Mouse (Mus musculus): ENCODE measurements around the gene Dpm1. TPM values are rescaled to one million over a fixed set of nuclear protein-coding genes. Genes with fewer than 3 reads are reported as not detected.
A peak's percentile ranks its signal among the peaks of the same experiment; 100 is the strongest.

Gene Dpm1
- 89.3 and 104 TPM in 2 replicates for polyA plus RNA-seq (2015; fragmentation: Nextera tagmentation; extraction: Ambion mirVana)

DNA sequence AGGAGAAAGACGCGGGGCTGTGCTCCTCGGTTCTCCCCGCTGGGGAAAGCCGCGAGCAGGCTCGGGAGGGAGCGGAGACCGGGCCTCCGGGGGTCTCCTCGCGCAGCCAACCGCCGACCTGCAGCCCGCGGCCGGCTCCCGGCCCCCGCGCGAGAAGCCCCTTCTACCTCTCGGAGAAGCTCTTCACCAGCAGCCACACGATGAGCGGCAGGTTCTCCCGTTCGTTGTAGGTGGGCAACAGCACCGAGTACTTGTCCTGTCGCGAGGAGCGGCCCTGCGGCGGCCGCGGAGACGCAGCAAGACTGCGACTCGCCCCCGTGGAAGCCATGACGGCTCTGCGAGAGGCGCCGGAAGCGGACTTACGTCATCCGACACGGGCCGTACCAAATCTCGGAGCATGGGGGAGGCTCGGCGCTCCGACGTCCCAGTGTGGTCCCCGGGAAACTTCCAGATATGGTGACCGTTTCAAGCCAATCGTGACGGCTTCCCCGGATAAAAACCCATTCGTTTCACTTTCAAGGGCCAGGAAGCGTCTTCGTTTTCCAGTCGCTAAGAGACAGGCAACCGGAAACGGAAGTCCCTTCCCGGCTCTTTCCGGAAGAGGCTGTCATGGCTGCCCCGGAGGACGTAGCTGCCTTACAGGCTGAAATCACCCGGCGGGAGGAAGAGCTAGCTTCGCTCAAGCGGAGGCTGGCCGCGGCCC lies at the start of gene Dpm1, which contains the start of the genes Gm20716 and Mocs3:
Dpm1 (minus strand) TSS at position 566 of the 703 bp plus-strand sequence.
Gm20716 (minus strand) TSS at position 339 of the 703 bp plus-strand sequence.
Mocs3 (plus strand) TSS at position 597 of the 703 bp plus-strand sequence.
- ATAC-seq (replicated peaks; ENCODE audit: extremely low read depth, insufficient read depth, low FRiP score), result peak; percentile 84
- H3K27me3 ChIP-seq (ENCODE audit: control insufficient read depth, insufficient read depth, low read length), result no peaks in the 10 kb centered on the region
- H3K27ac ChIP-seq (ENCODE audit: low read length), result peak within 1 kb of the TSS; percentile 88
- H3K9me3 ChIP-seq (replicated peaks; ENCODE audit: control insufficient read depth, low read length), result no peaks in the 10 kb centered on the region
- H3K4me1 ChIP-seq (ENCODE audit: control insufficient read depth, insufficient read depth, low read length), result peaks cover 19% of the 10 kb centered on the region
- H3K36me3 ChIP-seq (ENCODE audit: control insufficient read depth, insufficient read depth), result peaks cover 25% of the 10 kb centered on the region
- H3K9ac ChIP-seq (ENCODE audit: low read length), result peak within 1 kb of the TSS; percentile 86
- H3K4me3 ChIP-seq (ENCODE audit: low read length), result peak within 1 kb of the TSS; percentile 90
- under 1% methylated on average over 73 of the region's 73 CpGs for WGBS
- H3K4me2 ChIP-seq (ENCODE audit: low read depth, low read length), result peak within 1 kb of the TSS; percentile 98

DNA sequence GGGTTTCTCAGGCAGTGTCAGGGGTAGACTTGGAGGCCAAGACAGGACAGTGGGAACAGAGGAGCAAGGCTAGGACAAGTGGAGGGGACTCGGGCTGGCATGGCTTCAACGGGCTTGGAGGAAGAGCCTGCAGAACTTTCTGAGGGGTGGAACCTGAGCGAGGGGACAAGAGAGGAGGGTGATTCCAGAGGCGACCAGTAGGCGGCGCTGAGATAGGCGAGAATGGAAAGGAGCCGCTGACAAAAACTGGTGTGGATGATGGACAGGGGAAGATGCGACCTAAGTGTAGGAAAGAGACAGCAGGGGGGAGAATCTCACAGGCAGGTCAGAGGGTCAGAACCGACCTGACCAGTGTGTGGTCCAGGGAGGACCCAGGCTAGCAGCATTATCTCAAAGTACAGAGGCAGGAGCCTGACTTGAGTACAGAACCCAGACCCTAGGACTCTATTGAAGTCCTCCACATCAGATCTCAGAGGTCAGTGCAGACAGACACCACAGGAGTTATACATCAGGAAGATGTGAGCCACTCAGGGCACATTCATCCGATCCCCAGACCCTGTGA lies 44.1 kb upstream of the Dpm1 start:
- 10% methylated on average over 11 of the region's 11 CpGs for WGBS
- Histone ChIP-seq H3K4me2 (ENCODE audit: low read depth, low read length) (no peak overlapping the region), H3K9ac (ENCODE audit: low read length) (no peak overlapping the region), H3K9me3 (replicated peaks; ENCODE audit: control insufficient read depth, low read length) (no peaks in the 10 kb centered on the region), H3K4me1 (ENCODE audit: control insufficient read depth, insufficient read depth, low read length) (no peaks in the 10 kb centered on the region), H3K36me3 (ENCODE audit: control insufficient read depth, insufficient read depth) (no peaks in the 10 kb centered on the region), H3K27ac (ENCODE audit: low read length) (no peak overlapping the region), H3K27me3 (ENCODE audit: control insufficient read depth, insufficient read depth, low read length) (peaks cover 89% of the 10 kb centered on the region), H3K4me3 (ENCODE audit: low read length) (no peak overlapping the region)
- ATAC-seq (replicated peaks; ENCODE audit: extremely low read depth, insufficient read depth, low FRiP score), result no peak

DNA sequence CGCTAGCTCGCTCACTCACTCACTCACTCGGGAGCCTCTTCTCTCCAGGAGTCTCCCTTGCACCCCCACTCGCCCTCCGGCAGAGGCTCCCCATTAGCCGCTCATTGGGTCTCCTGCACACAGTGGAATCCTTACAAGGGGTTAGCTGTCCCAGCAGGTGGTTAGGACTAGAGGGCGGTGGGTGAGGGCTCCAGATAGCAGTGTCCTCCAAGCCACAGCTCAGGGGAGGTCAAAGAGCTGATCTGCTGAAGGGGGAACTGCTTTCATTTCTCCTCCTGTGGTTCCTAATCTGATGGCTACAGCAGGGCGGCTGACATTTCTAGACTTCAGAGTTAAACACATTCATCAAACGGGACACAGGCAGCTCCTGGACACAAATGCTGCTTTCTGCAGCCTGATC lies 43.0 kb upstream of the Dpm1 start:
- Histone ChIP-seq H3K9ac (ENCODE audit: low read length) (no peak overlapping the region), H3K27ac (ENCODE audit: low read length) (no peak overlapping the region), H3K9me3 (replicated peaks; ENCODE audit: control insufficient read depth, low read length) (no peaks in the 10 kb centered on the region), H3K4me1 (ENCODE audit: control insufficient read depth, insufficient read depth, low read length) (no peaks in the 10 kb centered on the region), H3K36me3 (ENCODE audit: control insufficient read depth, insufficient read depth) (no peaks in the 10 kb centered on the region), H3K4me2 (ENCODE audit: low read depth, low read length) (peak overlapping the region; percentile 13; the same call in 1 of the 2 replicates), H3K4me3 (ENCODE audit: low read length) (no peak overlapping the region), H3K27me3 (ENCODE audit: control insufficient read depth, insufficient read depth, low read length) (peaks cover 87% of the 10 kb centered on the region)
- no peak for ATAC-seq (replicated peaks; ENCODE audit: extremely low read depth, insufficient read depth, low FRiP score)
- WGBS, result 20% methylated on average over 9 of the region's 9 CpGs

DNA sequence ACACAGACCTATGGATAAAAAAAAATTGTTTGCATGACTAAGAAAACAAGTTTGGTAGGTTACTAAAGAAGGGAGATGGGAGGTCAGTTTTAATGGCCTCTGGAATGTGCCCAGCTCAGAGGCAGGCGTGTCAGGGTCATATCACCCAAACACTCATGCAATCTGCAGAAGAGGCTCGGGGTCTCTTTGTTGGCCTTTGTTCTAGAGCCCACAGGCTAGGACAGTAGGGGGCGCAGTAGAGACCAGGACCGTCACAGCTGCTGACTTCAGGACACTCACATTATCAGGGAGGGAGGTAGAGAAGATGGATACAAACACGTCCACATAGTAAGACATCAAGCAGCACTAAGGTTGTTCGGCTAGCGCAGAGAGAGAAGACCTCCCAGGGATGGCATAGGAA lies 37.6 kb upstream of the Dpm1 start:
- no peak for ATAC-seq (replicated peaks; ENCODE audit: extremely low read depth, insufficient read depth, low FRiP score)
- no peaks in the 10 kb centered on the region for H3K36me3 ChIP-seq (ENCODE audit: control insufficient read depth, insufficient read depth)
- no peaks in the 10 kb centered on the region for H3K9me3 ChIP-seq (replicated peaks; ENCODE audit: control insufficient read depth, low read length)
- H3K27me3 ChIP-seq (ENCODE audit: control insufficient read depth, insufficient read depth, low read length), result peaks cover 57% of the 10 kb centered on the region
- no peak overlapping the region for H3K4me3 ChIP-seq (ENCODE audit: low read length)
- no peak overlapping the region for H3K27ac ChIP-seq (ENCODE audit: low read length)
- H3K9ac ChIP-seq (ENCODE audit: low read length), result no peak overlapping the region
- WGBS, result 22% methylated on average over 7 of the region's 7 CpGs
- no peaks in the 10 kb centered on the region for H3K4me1 ChIP-seq (ENCODE audit: control insufficient read depth, insufficient read depth, low read length)
- H3K4me2 ChIP-seq (ENCODE audit: low read depth, low read length), result no peak overlapping the region

DNA sequence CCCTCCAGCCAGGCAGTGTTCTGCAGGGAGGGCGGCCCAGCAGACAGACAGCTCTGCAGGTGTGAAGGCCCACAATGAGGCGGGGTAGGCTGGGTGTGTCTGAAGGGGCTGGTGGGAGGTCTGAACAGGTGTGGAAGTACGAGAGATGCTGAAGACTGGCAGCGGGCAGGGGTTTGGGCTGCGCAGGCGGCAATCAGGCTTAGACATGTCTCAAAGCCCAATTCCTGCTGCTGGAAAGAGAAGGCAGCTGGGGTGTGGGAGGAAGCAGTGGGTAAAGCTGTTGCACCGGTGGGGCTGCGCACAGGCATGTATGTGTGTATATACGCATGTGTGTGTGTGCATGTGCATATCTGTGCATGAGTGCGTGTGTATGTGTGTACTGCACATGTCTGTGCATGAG lies 30.5 kb upstream of the Dpm1 start:
- Histone ChIP-seq H3K27me3 (ENCODE audit: control insufficient read depth, insufficient read depth, low read length) (peaks cover 32% of the 10 kb centered on the region), H3K9ac (ENCODE audit: low read length) (no peak overlapping the region), H3K9me3 (replicated peaks; ENCODE audit: control insufficient read depth, low read length) (no peaks in the 10 kb centered on the region), H3K4me2 (ENCODE audit: low read depth, low read length) (no peak overlapping the region), H3K4me1 (ENCODE audit: control insufficient read depth, insufficient read depth, low read length) (no peaks in the 10 kb centered on the region), H3K36me3 (ENCODE audit: control insufficient read depth, insufficient read depth) (no peaks in the 10 kb centered on the region), H3K27ac (ENCODE audit: low read length) (no peak overlapping the region), H3K4me3 (ENCODE audit: low read length) (no peak overlapping the region)
- WGBS, result 83% methylated on average over 10 of the region's 10 CpGs
- no peak for ATAC-seq (replicated peaks; ENCODE audit: extremely low read depth, insufficient read depth, low FRiP score)

DNA sequence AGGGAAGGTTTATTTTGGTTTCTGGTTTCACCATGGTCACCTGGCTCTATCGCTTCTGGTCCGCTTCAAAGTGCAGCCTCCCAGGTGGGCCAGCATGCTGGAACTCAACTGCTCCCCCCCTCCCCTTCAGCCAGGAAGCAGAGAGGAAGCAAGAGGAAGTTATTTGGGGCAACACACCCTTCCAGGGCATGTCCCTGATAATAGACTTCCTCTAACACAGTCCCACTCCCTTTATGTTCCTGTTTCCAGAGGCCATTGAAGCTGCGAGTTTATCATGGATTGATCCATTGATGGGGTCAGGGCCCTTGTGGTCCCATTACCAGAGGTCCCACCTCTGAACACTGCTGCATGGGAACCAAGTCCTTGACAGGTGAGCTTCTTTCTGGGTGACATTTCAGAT lies 29.7 kb upstream of the Dpm1 start:
- Histone ChIP-seq H3K9ac (ENCODE audit: low read length) (no peak overlapping the region), H3K4me1 (ENCODE audit: control insufficient read depth, insufficient read depth, low read length) (no peaks in the 10 kb centered on the region), H3K27ac (ENCODE audit: low read length) (no peak overlapping the region), H3K4me2 (ENCODE audit: low read depth, low read length) (no peak overlapping the region), H3K4me3 (ENCODE audit: low read length) (no peak overlapping the region), H3K27me3 (ENCODE audit: control insufficient read depth, insufficient read depth, low read length) (peaks cover 35% of the 10 kb centered on the region), H3K9me3 (replicated peaks; ENCODE audit: control insufficient read depth, low read length) (no peaks in the 10 kb centered on the region), H3K36me3 (ENCODE audit: control insufficient read depth, insufficient read depth) (no peaks in the 10 kb centered on the region)
- WGBS, result 60% methylated on average over 3 of the region's 3 CpGs
- ATAC-seq (replicated peaks; ENCODE audit: extremely low read depth, insufficient read depth, low FRiP score), result no peak

DNA sequence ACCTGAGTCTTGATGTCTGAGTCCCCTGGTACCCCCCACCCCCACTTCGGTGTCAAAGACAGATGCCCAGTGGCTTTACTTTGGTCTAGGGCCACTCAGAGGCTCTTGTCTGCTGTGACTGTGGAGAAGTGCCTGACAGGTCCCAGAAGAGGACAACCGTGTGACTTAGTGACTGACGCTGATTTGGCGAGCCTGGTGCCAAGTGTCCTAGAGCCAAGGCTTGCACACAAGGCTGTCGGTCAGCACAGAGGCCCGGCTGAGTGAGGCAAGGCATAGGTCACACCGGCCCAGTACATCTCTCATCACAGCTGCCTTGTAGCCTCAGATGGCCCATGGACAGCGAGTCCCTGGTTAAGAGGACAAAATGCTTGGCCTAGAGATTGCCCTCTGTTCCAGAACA lies 28.7 kb upstream of the Dpm1 start:
- Histone ChIP-seq H3K4me1 (ENCODE audit: control insufficient read depth, insufficient read depth, low read length) (no peaks in the 10 kb centered on the region), H3K9ac (ENCODE audit: low read length) (no peak overlapping the region), H3K4me2 (ENCODE audit: low read depth, low read length) (no peak overlapping the region), H3K27me3 (ENCODE audit: control insufficient read depth, insufficient read depth, low read length) (peaks cover 41% of the 10 kb centered on the region), H3K4me3 (ENCODE audit: low read length) (no peak overlapping the region), H3K36me3 (ENCODE audit: control insufficient read depth, insufficient read depth) (no peaks in the 10 kb centered on the region), H3K27ac (ENCODE audit: low read length) (no peak overlapping the region), H3K9me3 (replicated peaks; ENCODE audit: control insufficient read depth, low read length) (no peaks in the 10 kb centered on the region)
- no peak for ATAC-seq (replicated peaks; ENCODE audit: extremely low read depth, insufficient read depth, low FRiP score)
- WGBS, result 70% methylated on average over 8 of the region's 8 CpGs

DNA sequence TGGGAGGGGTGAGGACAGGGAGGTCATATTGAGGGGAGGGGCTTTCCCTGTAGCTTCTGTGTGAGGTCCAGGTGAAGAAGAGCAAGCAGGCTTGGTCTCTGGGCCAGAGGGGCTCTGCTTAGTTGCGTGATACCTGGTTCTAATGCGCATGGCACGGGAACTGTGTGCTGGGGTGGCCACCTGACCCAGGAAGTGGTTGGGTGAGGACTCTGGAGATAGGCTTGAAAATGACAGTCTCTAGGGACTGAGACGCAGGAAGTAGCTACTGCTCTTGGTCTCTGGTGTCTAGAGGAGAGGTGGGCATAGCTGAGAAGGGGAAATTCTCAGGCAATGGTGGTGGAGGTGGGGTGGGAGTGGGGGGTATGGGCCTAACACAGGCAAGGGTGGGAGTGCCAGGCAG lies 26.8 kb upstream of the Dpm1 start:
- Histone ChIP-seq H3K36me3 (ENCODE audit: control insufficient read depth, insufficient read depth) (no peaks in the 10 kb centered on the region), H3K4me1 (ENCODE audit: control insufficient read depth, insufficient read depth, low read length) (no peaks in the 10 kb centered on the region)
- no peak for ATAC-seq (replicated peaks; ENCODE audit: extremely low read depth, insufficient read depth, low FRiP score)

DNA sequence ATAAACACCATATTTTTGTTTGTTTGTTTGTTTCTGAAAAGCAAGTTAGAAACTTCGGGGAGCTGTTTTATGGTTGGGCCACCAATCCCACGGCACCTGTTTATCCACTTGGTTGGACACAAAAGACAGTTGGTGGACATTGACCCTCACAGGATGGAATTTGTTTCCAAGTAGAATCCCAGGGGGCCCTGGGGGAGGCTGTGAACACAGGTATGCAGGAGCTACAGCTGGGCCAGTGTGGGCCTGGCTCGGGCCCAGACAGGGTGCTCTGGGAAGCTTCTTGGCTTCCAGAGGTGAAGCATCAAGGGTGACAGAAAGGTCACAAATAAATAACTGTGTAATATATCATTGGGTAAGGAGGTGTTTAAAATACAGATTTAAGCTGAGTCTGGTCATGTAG lies 26.1 kb upstream of the Dpm1 start:
- WGBS, result 77% methylated on average over 3 of the region's 3 CpGs
- Histone ChIP-seq H3K27ac (ENCODE audit: low read length) (no peak overlapping the region), H3K27me3 (ENCODE audit: control insufficient read depth, insufficient read depth, low read length) (peaks cover 33% of the 10 kb centered on the region)

More for the DNA sequence above, 26.8 kb upstream of the Dpm1 start:
- peaks cover 38% of the 10 kb centered on the region for H3K27me3 ChIP-seq (ENCODE audit: control insufficient read depth, insufficient read depth, low read length)
- no peak overlapping the region for H3K27ac ChIP-seq (ENCODE audit: low read length)
- no peak overlapping the region for H3K9ac ChIP-seq (ENCODE audit: low read length)
- H3K4me3 ChIP-seq (ENCODE audit: low read length), result no peak overlapping the region
- H3K9me3 ChIP-seq (replicated peaks; ENCODE audit: control insufficient read depth, low read length), result no peaks in the 10 kb centered on the region
- H3K4me2 ChIP-seq (ENCODE audit: low read depth, low read length), result no peak overlapping the region
- 82% methylated on average over 4 of the region's 4 CpGs for WGBS

More for the DNA sequence above, 26.1 kb upstream of the Dpm1 start:
- ATAC-seq (replicated peaks; ENCODE audit: extremely low read depth, insufficient read depth, low FRiP score), result no peak
- no peak overlapping the region for H3K4me3 ChIP-seq (ENCODE audit: low read length)
- no peaks in the 10 kb centered on the region for H3K36me3 ChIP-seq (ENCODE audit: control insufficient read depth, insufficient read depth)
- no peak overlapping the region for H3K4me2 ChIP-seq (ENCODE audit: low read depth, low read length)
- H3K4me1 ChIP-seq (ENCODE audit: control insufficient read depth, insufficient read depth, low read length), result no peaks in the 10 kb centered on the region
- no peaks in the 10 kb centered on the region for H3K9me3 ChIP-seq (replicated peaks; ENCODE audit: control insufficient read depth, low read length)
- H3K9ac ChIP-seq (ENCODE audit: low read length), result no peak overlapping the region
